Mouse (Mus musculus) liver, embryonic 14.5 days (tissue): ENCODE measurements around the gene Ints12.

Experiments
- CTCF ChIP-seq: IDR thresholded peaks from 2 replicates; pipeline ENCODE4 v1.5.1; 2016; ENCODE audit warnings: antibody characterized with exemption, low read depth, control low read depth
- EP300 ChIP-seq: IDR thresholded peaks from 2 replicates; pipeline ENCODE4 v1.6.1; 2016; ENCODE audit warnings: antibody characterized with exemption, low read depth

GRCm38 (mm10) chr3:133085858-133086257 lies 5.8 kb upstream of the Ints12 start:
- TF ChIP-seq CTCF, result peak; percentile 33; the same call in 1 of the 2 replicates
- no peak for TF ChIP-seq EP300
